Mouse (Mus musculus) liver, postnatal 0 days (tissue): ENCODE results near the gene Ddx27. TPM values are rescaled to one million over a fixed set of nuclear protein-coding genes. Genes with fewer than 3 reads are reported as not detected.

Experiments
- ATAC-seq: fragments of 200-750 bp; cut with Nextera tagmentation; 2 replicates; pipeline ENCODE4 v1.8.0; 2017; ENCODE audit warnings: mild to moderate bottlenecking, moderate library complexity
- DNase-seq: peaks from one replicate; pipeline ENCODE4 v3.0.0-alpha.2; 2016
- H3K27ac ChIP-seq: fragments of 300-500 bp; sonication (generic); 2 replicates; pipeline ENCODE4 v1.5.1; 2014; ENCODE audit warnings: antibody characterized with exemption, moderate library complexity, mild to moderate bottlenecking, low read depth
- H3K27me3 ChIP-seq: fragments of 300-500 bp; sonication (generic); 2 replicates; pipeline ENCODE4 v1.6.1; 2014; ENCODE audit warnings: low read length, control low read depth, mixed read lengths; ENCODE audit not compliant: insufficient read depth
- H3K36me3 ChIP-seq: fragments of 300-500 bp; sonication (generic); replicated peaks from 2 replicates; pipeline ENCODE4 v1.6.1; 2014; ENCODE audit warnings: mild to moderate bottlenecking, control low read depth, low read length, moderate library complexity, mixed read lengths; ENCODE audit not compliant: insufficient read depth
- H3K4me1 ChIP-seq: fragments of 300-500 bp; sonication (generic); 2 replicates; pipeline ENCODE4 v1.6.1; 2014; ENCODE audit warnings: antibody characterized with exemption, mild to moderate bottlenecking, control low read depth; ENCODE audit not compliant: insufficient read depth
- H3K4me2 ChIP-seq: fragments of 300-500 bp; sonication (generic); 2 replicates; pipeline ENCODE4 v1.6.1; 2014; ENCODE audit warnings: low read depth, mild to moderate bottlenecking, low read length, moderate library complexity, mixed read lengths
- H3K4me3 ChIP-seq: fragments of 300-500 bp; sonication (generic); 2 replicates; pipeline ENCODE4 v1.5.1; 2014; ENCODE audit warnings: low read depth, low read length
- H3K9ac ChIP-seq: fragments of 300-500 bp; sonication (generic); replicated peaks from 2 replicates; pipeline ENCODE4 v1.6.1; 2014; ENCODE audit warnings: mild to moderate bottlenecking, moderate library complexity
- H3K9me3 ChIP-seq: fragments of 300-500 bp; sonication (generic); 2 replicates; pipeline ENCODE4 v1.6.1; 2016; ENCODE audit warnings: mild to moderate bottlenecking, control low read depth, low read length, mixed read lengths
- CTCF ChIP-seq: sonication (generic); IDR thresholded peaks from 2 replicates; pipeline ENCODE4 v1.5.1; 2016; ENCODE audit warnings: antibody characterized with exemption, low read depth
- EP300 ChIP-seq: IDR thresholded peaks from 2 replicates; pipeline ENCODE4 v1.6.1; 2016; ENCODE audit warnings: antibody characterized with exemption, low read depth, mild to moderate bottlenecking
- WGBS: fragments of 180-500 bp; shearing (Covaris S2); extraction: QIAGEN DNeasy Blood & Tissue Kit; methylation state at CpG from one replicate; pipeline ENCODE4 v1.1.7; 2014; ENCODE audit not compliant: insufficient replicate concordance; 5-methylcytosine and 5-hydroxymethylcytosine counted together
- polyA plus RNA-seq: library from polyadenylated mRNA; unstranded; fragments of >200 nt; fragmentation: Nextera tagmentation; extraction: Ambion mirVana; gene quantifications from 2 replicates; pipeline ENCODE4 v1.2.1, GENCODE M21; 2015

Gene Ddx27
- polyA plus RNA-seq, 1 experiment from 2014 or later, result 21.9 TPM

- H3K27ac ChIP-seq, result no peak overlapping the region
These were observed 56.3 kb downstream of the Ddx27 start for GRCm38 (mm10) chr2:167071266-167071640.

GRCm38 (mm10) chr2:167071641-167072601 is 56.9 kb downstream of the Ddx27 start:
- no peaks in the 10 kb centered on the region for H3K27me3 ChIP-seq
- peak overlapping the region; percentile 71 for H3K4me2 ChIP-seq
- DNase-seq (peak; percentile 94), ATAC-seq (peak; percentile 95)
- peak overlapping the region; percentile 49; the same call in 1 of the 2 replicates for H3K9ac ChIP-seq
- H3K4me3 ChIP-seq, result peak overlapping the region; percentile 46
- H3K27ac ChIP-seq, result no peak overlapping the region
- no peaks in the 10 kb centered on the region for H3K36me3 ChIP-seq
- peaks cover 5% of the 10 kb centered on the region for H3K4me1 ChIP-seq
- no peaks in the 10 kb centered on the region for H3K9me3 ChIP-seq
- TF ChIP-seq EP300 (peak; percentile 17; the same call in 1 of the 2 replicates), CTCF (peak; percentile 100)
- 8% methylated on average over 22 of the region's 22 CpGs for WGBS

More at GRCm38 (mm10) chr2:167071266-167071640, 56.3 kb downstream of the Ddx27 start:
- peak overlapping the region; percentile 46 for H3K4me3 ChIP-seq
- no peaks in the 10 kb centered on the region for H3K27me3 ChIP-seq
- H3K9me3 ChIP-seq, result no peaks in the 10 kb centered on the region
- H3K36me3 ChIP-seq, result no peaks in the 10 kb centered on the region
- WGBS, result 15% methylated on average over 12 of the region's 12 CpGs
- H3K9ac ChIP-seq, result peak overlapping the region; percentile 49; the same call in 1 of the 2 replicates
- ATAC-seq, result no peak
- DNase-seq, result no peak
- peak overlapping the region; percentile 71 for H3K4me2 ChIP-seq
- no peak for TF ChIP-seq EP300
- no peak for TF ChIP-seq CTCF
- peaks cover 5% of the 10 kb centered on the region for H3K4me1 ChIP-seq

- Histone ChIP-seq H3K27ac (no peak overlapping the region), H3K36me3 (no peaks in the 10 kb centered on the region), H3K9me3 (no peaks in the 10 kb centered on the region), H3K4me3 (no peak overlapping the region), H3K4me1 (peaks cover 5% of the 10 kb centered on the region), H3K4me2 (no peak overlapping the region), H3K27me3 (no peaks in the 10 kb centered on the region), H3K9ac (no peak overlapping the region)
- 76% methylated on average over 5 of the region's 5 CpGs for WGBS
- DNase-seq (no peak), ATAC-seq (no peak)
- TF ChIP-seq EP300, result no peak
- TF ChIP-seq CTCF, result no peak
These were observed 59.6 kb downstream of the Ddx27 start for GRCm38 (mm10) chr2:167074587-167074986.

- H3K27ac ChIP-seq, result no peak overlapping the region
- no peak for TF ChIP-seq CTCF
- no peak for TF ChIP-seq EP300
- H3K4me2 ChIP-seq, result no peak overlapping the region
- no peaks in the 10 kb centered on the region for H3K9me3 ChIP-seq
- no peak overlapping the region for H3K4me3 ChIP-seq
- ATAC-seq (no peak), DNase-seq (no peak)
- WGBS, result 77% methylated on average over 4 of the region's 4 CpGs
- H3K36me3 ChIP-seq, result no peaks in the 10 kb centered on the region
- H3K4me1 ChIP-seq, result peaks cover 2% of the 10 kb centered on the region
- no peak overlapping the region for H3K9ac ChIP-seq
- no peaks in the 10 kb centered on the region for H3K27me3 ChIP-seq
These were observed 61.4 kb downstream of the Ddx27 start for GRCm38 (mm10) chr2:167076352-167076751.

- no peak overlapping the region for H3K9ac ChIP-seq
- no peak overlapping the region for H3K27ac ChIP-seq
- H3K4me3 ChIP-seq, result no peak overlapping the region
- no peaks in the 10 kb centered on the region for H3K4me1 ChIP-seq
- no peak for ATAC-seq
- no peak for DNase-seq
- H3K9me3 ChIP-seq, result no peaks in the 10 kb centered on the region
- no peak overlapping the region for H3K4me2 ChIP-seq
- WGBS, result 67% methylated on average over 2 of the region's 2 CpGs
- TF ChIP-seq CTCF, result no peak
- no peak for TF ChIP-seq EP300
- H3K27me3 ChIP-seq, result no peaks in the 10 kb centered on the region
- H3K36me3 ChIP-seq, result no peaks in the 10 kb centered on the region
These were observed 61.8 kb downstream of the Ddx27 start for GRCm38 (mm10) chr2:167076759-167077158.

GRCm38 (mm10) chr2:167077199-167077962 is 62.4 kb downstream of the Ddx27 start:
- Histone ChIP-seq H3K36me3 (no peaks in the 10 kb centered on the region), H3K27me3 (no peaks in the 10 kb centered on the region), H3K4me3 (no peak overlapping the region), H3K4me2 (no peak overlapping the region), H3K27ac (no peak overlapping the region), H3K4me1 (no peaks in the 10 kb centered on the region), H3K9me3 (no peaks in the 10 kb centered on the region), H3K9ac (no peak overlapping the region)
- DNase-seq (no peak), ATAC-seq (no peak)
- no peak for TF ChIP-seq EP300
- no peak for TF ChIP-seq CTCF
- 79% methylated on average over 11 of the region's 11 CpGs for WGBS
